Mouse (Mus musculus): ENCODE measurements around the gene Trim24. TPM values are rescaled to one million over a fixed set of nuclear protein-coding genes. Genes with fewer than 3 reads are reported as not detected.

Gene Trim24
- total RNA-seq, 4 experiments from 2014 or later: 23.7 to 56.6 (median 38.3) TPM

Other genes with a start within 250 kb of the Trim24 start
- gene Svopl, start 176.2 kb downstream of the Trim24 start, total RNA-seq (2022): 1 to 10 TPM in 2 of 4 experiments, under 1 TPM in 2; 0.70 to 1.1 (median 0.96) TPM
- gene Tmem213, start 238.4 kb downstream of the Trim24 start, total RNA-seq (2022): not detected

All from adrenal gland, adult 8-10 months (tissue).